Mouse (Mus musculus) cerebellum, postnatal 36 days (tissue): ENCODE measurements around the gene Dnajc12.
A peak's percentile ranks its signal among the peaks of the same experiment; 100 is the strongest.
"Not testable (repeated sequence)": the region's sequence is repeated elsewhere in the genome, so short reads cannot be mapped to it uniquely, and the experiment has no call there.

Source experiments
- DNase-seq, 2 experiments: peaks; one replicate each; pipeline ENCODE4 v3.0.0; 2021 to 2022; ENCODE audit warnings: mixed read lengths in 2 of 2

Dnajc12 gene

DNA sequence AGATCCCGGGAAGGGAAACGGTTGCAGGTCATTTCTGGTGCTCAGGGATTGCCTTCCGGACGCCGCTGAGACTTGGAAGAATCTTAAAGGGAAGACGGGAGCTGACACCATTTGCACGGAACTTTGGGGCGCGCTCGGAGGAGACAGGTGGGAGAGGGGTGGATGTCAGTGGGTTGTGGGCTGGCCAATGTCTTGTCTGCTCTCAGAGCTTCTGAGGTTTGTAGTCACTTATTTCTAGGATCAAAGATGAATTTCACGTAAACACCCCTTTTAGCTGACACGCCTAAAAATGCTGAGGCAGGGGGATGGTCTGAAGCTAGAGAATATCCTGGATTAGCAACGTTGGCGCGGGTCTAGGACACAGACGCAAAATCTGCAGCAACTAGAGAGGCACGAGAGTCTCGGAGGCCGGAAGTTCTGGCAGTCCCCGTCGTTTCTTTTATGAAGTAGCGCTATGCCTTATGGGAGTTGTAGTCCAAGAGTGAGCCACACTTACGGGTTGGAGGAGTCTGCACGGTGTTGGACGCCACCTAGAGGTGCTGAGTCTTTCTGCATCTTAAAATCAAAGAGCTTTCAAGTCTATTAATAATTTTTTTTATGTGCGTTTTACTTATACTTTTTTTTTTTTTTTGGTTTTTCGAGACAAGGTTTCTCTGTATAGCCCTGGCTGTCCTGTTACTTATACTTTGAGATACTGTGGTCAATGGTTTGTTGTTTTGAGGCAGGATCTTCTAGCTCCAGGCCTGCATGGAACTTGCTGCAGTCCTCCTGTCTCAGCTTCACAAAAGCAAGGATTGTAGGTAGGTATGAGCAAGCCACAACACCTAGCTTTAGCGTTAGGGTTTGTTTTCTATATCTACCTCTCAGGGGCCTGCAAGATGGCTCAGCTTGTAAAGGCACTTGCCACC, at the start of gene Dnajc12:
Dnajc12 (plus strand) TSS at position 72 of the 908 bp plus-strand sequence.
- peak; percentile 80 to 83 for DNase-seq

DNA sequence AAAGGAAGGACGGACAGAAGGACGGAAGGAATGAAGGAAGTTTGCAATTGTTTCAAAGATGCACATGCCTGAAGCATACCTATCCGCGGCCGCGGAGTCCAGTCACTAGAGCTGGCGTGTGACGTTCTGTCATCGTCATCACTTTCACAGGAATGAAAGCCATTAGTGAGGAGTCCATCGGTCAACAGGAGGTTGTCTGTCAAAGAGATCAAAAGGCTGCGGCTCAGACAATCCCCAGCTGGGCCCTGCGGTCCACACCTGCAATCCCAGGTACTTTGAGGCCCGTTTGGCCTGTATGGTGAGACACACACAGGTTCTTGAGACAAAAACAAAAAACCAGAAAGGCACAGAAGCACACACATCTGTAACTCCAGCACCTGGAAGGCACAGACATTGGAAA, 45.3 kb upstream of the Dnajc12 start:
- DNase-seq: peak in 1 of 2 experiments; percentile 8

DNA sequence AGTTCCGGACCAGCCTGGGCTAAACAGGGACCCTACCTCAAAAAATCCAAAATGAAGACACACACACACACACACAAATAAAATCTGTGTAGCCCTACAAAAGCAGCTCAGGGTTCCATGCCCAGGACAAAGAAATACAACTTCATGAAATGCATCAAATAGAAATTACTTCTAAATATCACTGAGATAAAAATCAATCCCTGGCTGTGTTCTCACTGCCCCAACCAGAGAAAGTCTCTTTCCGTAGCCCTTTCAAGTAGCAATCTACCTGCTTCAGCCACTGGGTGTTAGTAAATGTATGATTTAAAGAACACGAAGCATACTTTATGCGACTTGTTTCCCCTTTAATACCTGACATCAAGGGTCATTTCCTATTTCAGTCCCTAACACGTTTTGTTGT, 44.9 kb upstream of the Dnajc12 start:
- DNase-seq: no peak

DNA sequence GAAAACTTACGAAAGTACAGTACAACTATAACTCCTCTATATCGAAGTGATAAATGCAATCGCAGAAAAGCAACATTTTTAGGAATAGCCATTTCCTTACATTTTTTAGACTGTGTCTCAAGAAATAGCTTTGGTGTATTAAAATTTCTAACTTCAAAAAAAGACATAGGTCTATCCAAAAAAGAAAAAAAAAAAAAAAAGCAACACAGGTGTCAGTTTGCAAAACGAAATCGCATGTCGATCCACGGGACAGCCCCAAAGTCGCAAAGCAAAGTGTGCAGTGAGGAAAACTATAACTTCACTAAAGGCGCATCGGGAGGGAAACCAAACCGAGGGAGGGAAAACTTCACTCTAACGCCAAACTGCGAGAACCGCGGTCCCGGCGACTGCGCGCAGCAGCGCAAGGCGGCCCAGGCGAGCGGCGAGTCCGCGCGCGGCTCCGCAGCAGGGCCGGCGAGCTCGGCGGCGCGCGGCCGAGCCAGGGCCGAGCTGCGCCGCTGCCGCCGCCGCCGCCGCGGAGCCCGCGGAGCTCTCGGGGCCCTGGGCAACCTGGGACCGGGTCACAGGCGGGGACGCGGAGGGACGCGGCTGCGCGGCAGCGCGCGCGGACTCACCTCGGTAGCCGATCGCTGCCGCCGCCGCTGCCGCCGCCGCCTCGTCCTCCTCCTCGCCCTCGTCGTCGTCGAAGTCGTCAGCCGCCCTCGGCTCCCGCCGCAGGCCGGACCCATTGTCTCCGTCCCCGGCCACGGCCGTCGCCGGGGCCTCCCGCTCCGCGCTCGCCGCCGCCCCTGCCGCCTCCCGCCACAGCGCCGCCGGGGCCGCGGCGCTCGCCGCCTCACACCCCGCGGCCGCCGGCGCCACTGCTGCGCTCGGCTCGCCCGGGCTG, 44.0 kb upstream of the Dnajc12 start:
- peak; percentile 58 to 69 for DNase-seq

DNA sequence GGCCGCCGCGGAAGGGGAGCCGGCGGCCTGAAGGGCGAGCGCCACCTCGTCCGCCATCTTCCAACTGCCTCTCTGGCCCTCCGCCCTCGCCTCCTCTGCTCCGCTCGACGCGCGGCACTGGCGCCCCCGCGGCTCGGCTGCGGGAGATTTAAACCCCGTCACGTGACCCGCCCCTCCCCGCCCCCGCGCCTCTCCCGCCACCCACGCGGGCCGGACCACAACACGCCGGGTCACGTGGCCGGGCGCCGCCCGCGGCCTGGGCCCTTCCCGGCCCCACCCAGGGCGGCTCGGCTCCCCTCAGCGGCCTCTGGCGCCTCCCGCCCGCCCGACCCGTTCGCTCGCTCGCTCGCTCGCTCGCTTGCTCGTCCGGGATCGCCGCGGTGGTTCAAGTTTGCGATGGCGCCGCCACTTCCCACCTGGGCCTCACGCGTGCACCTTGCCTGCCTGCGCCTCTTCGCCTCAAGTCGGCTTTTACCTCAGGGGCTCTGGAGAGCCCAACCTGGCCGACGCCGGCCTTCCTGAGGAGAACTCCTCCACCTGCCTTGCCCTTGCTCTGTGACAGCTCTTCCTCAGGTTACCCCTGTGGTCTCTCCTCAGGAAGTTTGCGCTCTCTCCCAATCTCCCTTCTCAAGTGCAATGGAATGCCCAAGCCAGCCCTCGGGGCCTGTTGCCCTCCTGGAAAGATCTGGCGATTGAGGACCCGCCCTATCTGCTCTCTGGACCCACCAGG, 43.2 kb upstream of the Dnajc12 start:
- peak; percentile 89 to 94 for DNase-seq

DNA sequence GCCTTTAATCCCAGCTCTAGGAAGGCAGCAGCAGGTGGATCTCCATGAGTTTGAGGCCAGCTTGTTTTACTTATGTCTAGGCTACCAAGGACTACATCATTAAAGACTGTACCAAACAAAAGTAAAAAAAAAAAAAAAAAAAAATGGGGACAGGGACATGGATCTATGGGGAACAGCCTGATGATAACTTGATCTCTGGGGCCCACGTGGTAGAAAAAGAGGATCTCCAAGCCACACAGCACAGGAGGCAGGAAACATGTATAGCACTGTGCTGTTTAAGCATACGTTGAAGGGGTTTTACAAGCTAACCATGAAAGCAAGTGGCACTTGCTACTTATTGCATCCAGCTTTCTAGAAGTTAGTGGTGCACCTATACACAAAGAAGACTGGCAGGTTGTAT, 40.9 kb upstream of the Dnajc12 start:
- no peak for DNase-seq

DNA sequence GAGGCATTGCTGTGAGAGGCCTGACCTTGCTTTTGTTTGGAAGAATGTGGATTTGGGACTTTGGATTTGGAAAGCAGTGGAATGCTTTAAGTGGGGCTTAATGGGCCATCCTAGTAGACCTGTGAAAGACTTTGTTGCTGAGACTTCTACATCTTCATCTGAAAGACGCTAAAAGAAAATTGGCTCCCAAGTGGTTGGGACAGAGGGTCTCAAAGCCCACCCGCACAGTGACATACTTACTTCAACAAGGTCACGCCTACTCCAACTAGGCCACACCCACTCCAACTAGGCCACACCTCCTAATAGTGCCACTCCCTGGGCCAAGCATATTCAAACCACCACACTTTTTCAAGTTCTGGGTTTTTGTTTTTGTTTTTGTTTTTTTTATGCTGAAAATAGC, 37.5 kb upstream of the Dnajc12 start:
- no peak for DNase-seq

DNA sequence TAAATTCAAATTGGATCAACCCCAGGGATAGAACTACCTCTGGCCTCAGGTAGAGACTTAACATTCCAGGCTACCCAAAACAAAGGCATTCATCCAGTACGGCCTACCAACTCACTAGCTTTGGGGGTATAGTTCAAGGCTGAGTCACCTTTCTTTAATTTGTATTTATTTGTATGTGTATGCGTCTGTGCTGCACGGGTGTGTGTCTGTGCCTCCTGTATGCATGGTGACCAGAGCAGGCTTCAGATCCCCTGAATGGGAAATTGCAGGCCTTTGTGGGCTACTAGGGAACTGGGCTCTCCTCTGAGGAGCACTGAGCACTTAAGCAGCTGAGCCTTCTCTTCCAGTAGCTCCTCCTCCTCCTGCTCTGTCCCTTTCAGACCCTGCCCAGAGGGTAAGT, 34.0 kb upstream of the Dnajc12 start:
- no peak for DNase-seq

DNA sequence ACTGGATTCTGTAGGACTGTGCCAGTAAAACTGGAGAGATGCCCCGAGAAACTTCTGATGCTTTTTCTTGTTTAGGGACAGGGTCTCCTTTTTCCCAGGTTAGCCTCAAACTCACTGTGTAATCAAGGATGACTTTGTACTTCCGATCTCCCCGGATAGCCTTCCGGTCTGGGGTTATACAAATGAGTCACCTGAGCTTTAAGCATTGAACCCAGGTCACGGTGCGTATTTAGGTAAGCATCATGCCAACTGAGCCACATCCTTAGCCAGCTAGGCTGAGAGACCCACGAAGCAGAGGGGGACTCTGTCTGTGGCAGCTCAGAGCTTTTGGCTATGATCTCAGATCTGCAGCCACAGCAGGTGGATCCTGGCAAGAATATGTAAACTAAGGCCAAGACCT, 31.6 kb upstream of the Dnajc12 start:
- no peak for DNase-seq

DNA sequence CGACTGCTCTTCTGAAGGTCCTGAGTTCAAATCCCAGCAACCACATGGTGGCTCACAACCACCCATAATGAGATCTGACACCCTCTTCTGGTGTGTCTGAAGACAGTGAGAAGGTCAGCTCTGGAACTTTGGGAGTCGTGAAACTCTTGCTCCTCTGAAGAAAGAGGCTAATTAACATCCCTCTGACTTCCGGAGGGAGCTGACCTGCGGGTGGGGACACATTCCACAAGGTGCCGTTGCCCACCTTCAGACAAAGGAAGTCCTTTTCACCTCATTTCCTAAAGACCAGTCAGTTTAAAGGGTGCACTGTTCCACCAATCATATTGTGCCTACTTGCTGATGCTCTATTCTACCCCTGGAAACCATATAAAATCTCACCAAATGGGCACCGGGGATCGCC, 31.1 kb upstream of the Dnajc12 start:
- DNase-seq: not testable (repeated sequence)

DNA sequence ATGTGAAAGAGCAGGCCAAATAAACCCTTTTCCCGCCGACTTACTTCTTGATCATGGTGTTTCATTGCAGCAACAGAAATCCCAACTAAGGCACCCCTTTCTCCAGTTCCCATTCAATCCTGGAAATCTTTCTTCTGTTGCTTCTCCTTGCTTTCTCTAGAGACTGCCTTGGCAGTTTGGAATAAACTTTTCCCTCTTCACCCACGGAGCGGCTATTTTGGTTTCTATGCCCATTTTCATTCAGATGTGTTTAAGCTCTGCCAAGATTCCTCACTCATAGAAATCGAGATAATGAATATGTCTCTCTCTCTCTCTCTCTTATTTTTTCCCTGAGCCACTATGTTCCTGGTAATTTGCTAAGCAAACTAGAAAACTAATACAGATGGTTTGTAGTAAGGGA, 30.1 kb upstream of the Dnajc12 start:
- DNase-seq: no peak

DNA sequence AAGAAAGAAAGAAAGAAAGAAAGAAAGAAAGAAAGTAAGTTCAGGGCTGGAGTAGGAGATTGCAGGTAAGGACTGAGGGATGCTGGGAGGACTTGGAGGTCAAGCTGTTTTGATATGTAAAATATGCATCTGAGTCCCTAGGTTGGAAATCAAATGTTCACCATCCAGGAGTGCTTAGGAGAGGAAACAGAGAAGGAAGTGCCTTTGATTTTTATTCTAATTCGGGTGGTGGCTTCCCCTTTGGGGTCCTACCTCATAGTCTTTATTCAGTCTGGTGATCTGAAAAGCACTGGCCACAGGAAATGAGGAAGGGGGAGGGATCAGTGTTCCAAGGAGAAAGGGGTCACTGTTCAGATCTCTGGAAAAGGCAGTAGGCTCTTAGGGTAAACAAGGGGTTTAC, 21.7 kb upstream of the Dnajc12 start:
- no peak for DNase-seq

DNA sequence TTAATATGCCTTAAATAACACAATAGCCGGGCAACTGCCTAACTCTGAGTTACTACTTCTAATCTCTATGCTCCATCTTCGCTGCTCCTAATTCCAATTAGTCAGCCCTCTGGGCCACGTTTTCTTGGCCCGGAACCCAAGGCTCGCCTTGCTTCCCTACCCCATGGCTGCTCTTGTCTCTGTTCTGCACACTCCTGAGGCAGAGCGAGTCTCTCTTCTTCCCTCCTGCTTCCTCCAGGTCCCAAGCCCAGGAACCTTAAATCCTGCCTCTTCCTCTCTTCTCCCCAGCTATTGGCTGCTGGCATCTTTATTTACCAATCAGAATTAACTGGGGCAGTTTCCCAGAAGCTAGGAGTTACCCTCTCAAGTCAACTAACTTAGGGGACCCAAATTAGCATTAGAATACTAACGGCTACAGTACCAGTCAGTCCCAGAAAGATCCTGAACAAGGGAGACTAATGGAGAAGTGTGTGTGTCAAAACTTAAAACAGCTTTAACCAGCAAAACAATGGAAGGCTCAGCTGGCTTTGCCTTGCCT, 16.3 kb upstream of the Dnajc12 start:
- DNase-seq: no peak

DNA sequence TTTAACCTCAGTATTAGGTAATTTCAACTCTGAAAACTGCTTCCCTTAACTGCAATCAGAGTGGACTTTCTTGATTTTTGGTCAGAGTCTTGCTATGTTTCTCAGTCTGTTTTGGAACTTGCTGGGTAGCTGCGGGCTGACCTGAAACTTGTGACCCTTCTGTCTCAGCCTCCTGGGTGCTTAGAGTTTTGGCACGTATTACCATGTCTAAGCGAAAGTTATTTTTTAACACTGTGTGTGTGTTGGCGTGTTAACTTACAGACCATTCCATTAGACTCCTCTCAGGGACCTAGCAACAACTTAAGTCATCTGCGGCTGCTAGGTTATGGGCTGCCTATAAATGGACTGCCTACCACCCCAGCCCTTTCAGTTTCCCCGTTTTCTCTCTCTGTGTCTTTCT, 14.9 kb upstream of the Dnajc12 start:
- DNase-seq: no peak

DNA sequence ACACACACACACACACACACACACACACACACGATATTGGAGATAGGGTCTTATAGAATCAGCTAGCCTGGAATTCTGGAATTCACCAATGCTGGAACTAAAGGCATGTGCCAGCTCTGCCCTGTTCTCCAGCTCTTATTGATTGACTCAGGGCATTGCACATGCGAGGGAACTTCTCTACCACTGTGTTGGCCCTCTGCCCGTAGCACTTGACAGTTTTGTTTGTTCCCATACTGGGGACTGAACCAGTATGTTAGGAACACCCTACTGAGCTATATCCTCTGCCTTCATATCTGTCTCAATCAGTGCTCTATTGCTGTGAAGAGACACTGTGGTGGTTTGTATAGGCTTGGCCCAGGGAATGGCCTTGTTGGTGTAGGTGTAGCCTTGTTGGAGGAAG, 14.2 kb upstream of the Dnajc12 start:
- DNase-seq: no peak

DNA sequence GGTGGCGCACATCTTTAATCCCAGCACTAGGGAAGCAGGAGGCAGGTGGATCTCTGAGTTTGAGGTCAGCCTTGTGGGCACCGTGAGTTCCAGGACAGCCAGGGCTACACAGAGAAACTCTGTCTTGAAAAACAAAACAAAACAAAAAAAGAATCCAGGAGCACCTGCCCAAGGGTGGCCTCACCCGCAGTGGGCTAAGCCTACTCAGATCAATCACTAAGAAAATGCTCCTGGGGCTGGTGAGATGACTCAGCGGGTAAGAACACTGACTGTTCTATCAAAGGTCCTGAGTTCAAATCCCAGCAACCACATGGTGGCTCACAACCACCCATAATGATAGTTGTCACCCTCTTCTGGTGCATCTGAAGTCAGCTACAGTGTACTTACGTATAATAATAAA, 5.9 kb upstream of the Dnajc12 start:
- no peak for DNase-seq

DNA sequence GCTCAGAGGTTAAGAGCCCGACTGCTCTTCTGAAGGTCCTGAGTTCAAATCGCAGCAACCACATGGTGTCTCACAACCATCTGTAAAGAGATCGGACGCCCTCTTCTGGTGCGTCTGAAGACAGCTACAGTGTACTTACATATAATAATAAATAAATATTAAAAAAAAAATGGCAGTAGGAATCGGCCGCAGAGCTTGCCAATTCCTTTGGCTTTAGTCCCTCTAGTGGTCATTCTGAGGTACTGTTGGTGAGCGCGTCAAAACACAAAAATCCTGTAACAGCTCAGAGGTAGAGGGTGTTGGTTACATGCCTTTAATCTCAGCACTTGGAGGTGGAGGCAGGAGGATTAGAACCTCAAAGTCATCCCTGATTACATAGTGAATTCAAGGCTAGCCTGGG, 4.8 kb upstream of the Dnajc12 start:
- peak; percentile 56 to 64 for DNase-seq

DNA sequence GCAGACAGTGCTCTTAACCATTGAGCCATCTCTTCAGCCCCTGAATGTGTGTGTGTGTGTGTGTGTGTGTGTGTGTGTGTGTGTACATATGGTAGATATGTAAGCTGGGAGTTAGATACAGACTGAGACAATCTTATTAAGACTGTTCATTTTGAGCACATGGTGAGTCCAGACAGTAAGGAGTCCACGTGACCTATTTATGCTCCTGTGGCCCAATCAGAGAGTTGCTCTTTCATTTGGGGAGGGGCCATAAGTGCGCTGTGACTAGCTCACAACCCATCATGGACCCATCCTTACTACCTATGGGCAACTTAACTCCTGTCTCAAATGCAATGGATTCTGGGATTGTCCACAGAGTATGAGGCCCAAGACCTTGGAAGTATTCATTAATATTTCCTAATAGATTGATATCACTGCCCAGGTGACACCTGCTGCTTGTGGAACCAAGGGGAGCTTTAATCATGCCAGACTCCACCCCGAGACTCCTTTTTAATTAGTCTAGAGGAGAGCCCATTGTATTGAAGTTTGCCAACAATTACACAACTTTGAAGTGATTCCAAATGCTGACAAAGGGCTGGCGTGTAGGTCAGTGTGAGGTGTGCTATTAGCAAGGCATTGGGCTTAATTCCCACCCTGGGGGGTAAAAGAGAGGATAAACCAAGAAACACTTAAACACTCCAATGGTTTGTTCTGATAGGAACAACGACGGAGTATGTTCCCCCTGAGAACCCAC, 3.1 kb upstream of the Dnajc12 start:
- DNase-seq: no peak

DNA sequence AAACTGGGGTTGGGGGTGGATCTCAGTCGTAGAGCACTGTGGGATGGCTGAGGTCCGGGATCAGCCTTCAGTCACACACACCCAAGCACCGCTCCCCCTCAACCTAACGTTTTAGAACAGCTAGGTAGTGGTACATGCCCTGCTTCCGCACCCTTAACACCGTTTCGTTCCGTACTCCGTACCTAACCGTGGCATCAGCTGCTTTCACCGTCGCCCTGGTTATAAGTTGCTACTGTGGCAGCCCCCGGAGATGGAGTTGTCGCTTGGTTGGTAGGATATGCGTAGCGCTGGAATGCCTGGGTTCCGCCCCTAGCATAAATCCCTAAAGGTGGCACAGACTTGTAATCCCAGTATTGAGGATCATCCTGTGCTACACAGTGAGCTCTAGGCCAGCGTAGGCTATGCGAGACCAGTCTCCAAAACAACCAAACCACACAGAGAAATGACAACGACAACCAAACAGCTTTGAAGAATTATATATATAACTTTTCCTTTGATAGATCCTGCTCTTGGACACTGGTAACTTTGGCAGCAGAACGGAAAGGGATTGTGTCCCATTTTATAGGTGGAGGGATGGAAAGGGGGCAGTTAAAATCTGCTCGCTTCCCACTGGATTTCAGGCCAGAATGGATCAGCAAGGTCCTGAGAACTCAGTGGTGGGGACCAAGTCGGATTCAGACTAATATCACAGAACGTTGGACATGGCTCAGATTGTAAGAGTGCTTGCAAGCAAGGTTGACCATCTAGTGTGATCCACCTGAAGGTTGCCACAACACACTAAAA, 554 bp upstream of the Dnajc12 start, which contains the start of gene Sirt1:
Sirt1 (minus strand) TSS at position 207 of the 783 bp plus-strand sequence.
- DNase-seq: peak; percentile 13 to 24

DNA sequence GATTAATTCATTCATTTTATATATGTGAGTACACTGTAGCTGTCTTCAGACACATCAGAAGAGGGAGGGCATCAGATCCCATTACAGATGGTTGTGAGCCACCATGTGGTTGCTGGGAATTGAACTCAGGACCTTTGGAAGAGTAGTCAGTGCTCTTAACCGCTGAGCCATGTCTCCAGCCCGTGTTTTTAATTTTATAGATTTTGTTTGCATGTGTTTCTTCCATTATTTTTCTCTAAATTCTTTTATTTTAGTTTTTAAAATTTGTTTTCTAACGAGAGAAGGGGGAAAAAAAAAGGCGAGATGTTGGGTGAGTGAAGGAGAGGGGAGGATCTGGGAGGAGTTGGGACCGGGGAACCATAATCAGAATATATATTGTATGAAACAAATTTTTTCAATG, 3.7 kb downstream of the Dnajc12 start:
- not testable (repeated sequence) for DNase-seq

DNA sequence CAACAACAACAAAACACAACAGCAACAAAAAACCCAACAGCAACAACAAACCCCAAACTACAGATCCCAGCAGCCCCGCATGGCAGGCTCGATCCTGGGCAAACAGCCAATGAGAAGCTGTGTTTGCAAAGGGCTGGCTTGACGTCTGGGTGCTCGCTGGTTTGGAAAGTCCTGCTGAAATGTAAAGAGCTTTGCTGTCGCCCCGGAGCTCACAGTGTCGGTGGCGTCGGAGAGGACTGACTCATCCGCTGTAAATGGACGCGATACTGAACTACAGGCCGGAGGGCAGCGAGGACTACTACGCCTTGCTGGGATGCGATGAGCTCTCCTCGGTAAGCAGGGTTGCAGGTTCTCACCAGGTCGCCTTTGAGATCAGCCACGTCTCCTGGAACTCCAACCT, 4.2 kb downstream of the Dnajc12 start:
- peak; percentile 87 to 92 for DNase-seq
